Comparison of ENCODE assay signal across 8 mouse cellular contexts in the genomic region with DNA sequence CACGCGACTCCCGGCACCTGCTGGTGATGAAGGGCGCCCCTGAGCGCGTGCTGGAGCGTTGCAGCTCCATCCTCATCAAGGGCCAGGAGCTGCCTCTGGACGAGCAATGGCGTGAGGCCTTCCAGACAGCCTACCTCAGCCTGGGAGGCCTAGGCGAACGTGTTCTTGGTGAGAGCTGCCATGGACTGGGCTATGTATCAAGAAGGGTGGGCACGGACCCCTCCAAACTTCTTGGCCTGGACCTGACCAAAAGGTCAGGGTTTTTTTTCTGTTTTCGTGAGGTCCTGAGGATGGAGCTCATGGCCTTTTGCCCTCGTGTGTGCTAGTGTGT. TPM values are rescaled to one million over a fixed set of nuclear protein-coding genes. Genes with fewer than 3 reads are reported as not detected.
DNase-seq lines count a peak whose midpoint lies in the region; ATAC-seq and TF ChIP-seq lines count a peak whose summit lies in the region.

No protein-coding gene starts in this region.

- TF ChIP-seq EP300 in lung, postnatal 0 days (IDR thresholded peaks at IDR 0.05), result no peak

- peak overlapping the region; percentile 44 for H3K4me2 ChIP-seq in lung, postnatal 0 days (replicated peaks; ENCODE audit: low read depth, low read length)
- peak overlapping the region; percentile 59 for H3K4me2 ChIP-seq in forebrain, embryonic 13.5 days
- peak overlapping the region; percentile 59 for H3K4me2 ChIP-seq in limb, embryonic 14.5 days (replicated peaks; ENCODE audit: low read depth, low read length, severe bottlenecking)
- H3K4me2 ChIP-seq in stomach, embryonic 14.5 days (replicated peaks; ENCODE audit: low read depth, low read length), result peak overlapping the region; percentile 68

- no peak for ATAC-seq in lung, postnatal 0 days
- ATAC-seq in forebrain, embryonic 13.5 days, result peak; percentile 58; the same call in 1 of the 2 replicates
- ATAC-seq in limb, embryonic 14.5 days (ENCODE audit: low FRiP score, low read depth), result no peak; the same call in 1 of the 2 replicates
- ATAC-seq in stomach, embryonic 14.5 days (ENCODE audit: insufficient number of reproducible peaks, insufficient read depth, low FRiP score, low read depth), result no peak
- no peak for ATAC-seq in activated CD4-positive, CD25-positive, alpha-beta regulatory T cell, adult 4 months

- no peaks in the 10 kb centered on the region for H3K36me3 ChIP-seq in lung, postnatal 0 days (ENCODE audit: insufficient read depth, low read length)
- no peaks in the 10 kb centered on the region for H3K36me3 ChIP-seq in forebrain, embryonic 13.5 days (ENCODE audit: poor library complexity, severe bottlenecking)
- no peaks in the 10 kb centered on the region for H3K36me3 ChIP-seq in limb, embryonic 14.5 days (ENCODE audit: control insufficient read depth, insufficient read depth, low read length)
- no peaks in the 10 kb centered on the region for H3K36me3 ChIP-seq in stomach, embryonic 14.5 days (ENCODE audit: control insufficient read depth, insufficient read depth, low read length)

- H3K9ac ChIP-seq in lung, postnatal 0 days (replicated peaks; ENCODE audit: low read depth), result no peak overlapping the region
- peak overlapping the region; percentile 10; the same call in 1 of the 2 replicates for H3K9ac ChIP-seq in forebrain, embryonic 13.5 days
- H3K9ac ChIP-seq in limb, embryonic 14.5 days (ENCODE audit: low read depth, low read length, severe bottlenecking), result no peak overlapping the region
- no peak overlapping the region for H3K9ac ChIP-seq in stomach, embryonic 14.5 days (replicated peaks; ENCODE audit: low read depth, low read length)

- TF ChIP-seq POLR2A in lung, adult 2 months (IDR thresholded peaks at IDR 0.05; ENCODE audit: borderline replicate concordance, extremely low read depth, low read depth, low read length), result no peak
- TF ChIP-seq POLR2A in limb, embryonic 14.5 days (IDR thresholded peaks at IDR 0.05; ENCODE audit: borderline replicate concordance, extremely low read depth, insufficient read depth, insufficient read length), result no peak

- 0 out of 2 replicates have a peak overlapping the region, but pooled peaks have one; percentile 3 for H3K4me3 ChIP-seq in lung, postnatal 0 days (ENCODE audit: low read depth, low read length)
- H3K4me3 ChIP-seq in lung, adult 2 months (replicated peaks; ENCODE audit: extremely low read depth, low read depth, low read length), result no peak overlapping the region
- peak overlapping the region; percentile 29 for H3K4me3 ChIP-seq in forebrain, embryonic 13.5 days
- peak overlapping the region; percentile 32 for H3K4me3 ChIP-seq in limb, embryonic 14.5 days (replicated peaks; ENCODE audit: low read length)
- H3K4me3 ChIP-seq in stomach, embryonic 14.5 days (ENCODE audit: low read depth, low read length), result peak overlapping the region; percentile 29; the same call in 1 of the 2 replicates

- 11% methylated on average over 14 of the region's 14 CpGs for WGBS in lung, postnatal 0 days
- WGBS in lung, adult 2 months, result 15% methylated on average over 14 of the region's 14 CpGs
- WGBS in forebrain, embryonic 13.5 days, result 8% methylated on average over 14 of the region's 14 CpGs
- 10% methylated on average over 14 of the region's 14 CpGs for WGBS in limb, embryonic 14.5 days
- 12% methylated on average over 14 of the region's 14 CpGs for WGBS in stomach, embryonic 14.5 days

- no peak for DNase-seq in lung, postnatal 0 days (ENCODE audit: low spot score)
- no peak for DNase-seq in lung, adult 2 months
- no peak for DNase-seq in limb, embryonic 14.5 days (ENCODE audit: low spot score)
- no peak for DNase-seq in urinary bladder, postnatal 4 days (ENCODE audit: low spot score in 2 of 2)
- DNase-seq in urinary bladder, postnatal 36 days (ENCODE audit: low spot score in 2 of 2), result no peak

- no peaks in the 10 kb centered on the region for H3K9me3 ChIP-seq in lung, postnatal 0 days (ENCODE audit: low read length)
- no peaks in the 10 kb centered on the region for H3K9me3 ChIP-seq in forebrain, embryonic 13.5 days (replicated peaks)
- H3K9me3 ChIP-seq in limb, embryonic 14.5 days (ENCODE audit: control insufficient read depth, low read length), result no peaks in the 10 kb centered on the region
- H3K9me3 ChIP-seq in stomach, embryonic 14.5 days (ENCODE audit: control insufficient read depth, low read depth, low read length), result no peaks in the 10 kb centered on the region

- TF ChIP-seq CTCF in lung, postnatal 0 days (IDR thresholded peaks at IDR 0.05), result peak; percentile 27
- no peak for TF ChIP-seq CTCF in lung, adult 2 months (IDR thresholded peaks at IDR 0.05; ENCODE audit: insufficient read depth, low read length)

- no peaks in the 10 kb centered on the region for H3K27me3 ChIP-seq in lung, postnatal 0 days (replicated peaks; ENCODE audit: insufficient read depth, low read length)
- H3K27me3 ChIP-seq in forebrain, embryonic 13.5 days, result peaks cover 43% of the 10 kb centered on the region
- H3K27me3 ChIP-seq in limb, embryonic 14.5 days (ENCODE audit: control insufficient read depth, insufficient read depth, low read length), result peaks cover 21% of the 10 kb centered on the region
- no peaks in the 10 kb centered on the region for H3K27me3 ChIP-seq in stomach, embryonic 14.5 days (ENCODE audit: control insufficient read depth, insufficient read depth, low read length)

- H3K4me1 ChIP-seq in lung, postnatal 0 days (ENCODE audit: insufficient read depth, low read depth, low read length), result no peaks in the 10 kb centered on the region
- H3K4me1 ChIP-seq in lung, adult 2 months (ENCODE audit: control insufficient read depth, insufficient read depth, low read length), result 0 out of 2 replicates have a peak, but pooled peaks cover 2% of the 10 kb centered on the region
- peaks cover 17% of the 10 kb centered on the region for H3K4me1 ChIP-seq in forebrain, embryonic 13.5 days
- H3K4me1 ChIP-seq in limb, embryonic 14.5 days (ENCODE audit: control insufficient read depth, insufficient read depth, low read length), result peaks cover 7% of the 10 kb centered on the region; the same call in 1 of the 2 replicates
- peaks cover 3% of the 10 kb centered on the region; the same call in 1 of the 2 replicates for H3K4me1 ChIP-seq in stomach, embryonic 14.5 days (ENCODE audit: control insufficient read depth, insufficient read depth, low read length)

- no peak overlapping the region for H3K27ac ChIP-seq in lung, postnatal 0 days (ENCODE audit: low read length)
- no peak overlapping the region for H3K27ac ChIP-seq in forebrain, embryonic 13.5 days
- H3K27ac ChIP-seq in limb, embryonic 14.5 days (replicated peaks; ENCODE audit: low read depth, low read length), result no peak overlapping the region
- H3K27ac ChIP-seq in stomach, embryonic 14.5 days (ENCODE audit: low read length), result no peak overlapping the region

RNA-seq across cellular contexts. Expression of gene Atp4a, which starts 5.7 kb away (rescaled TPM):
- polyA plus RNA-seq in lung, postnatal 0 days (2015; fragmentation: Nextera tagmentation; extraction: Ambion mirVana), result 0.14 TPM in 1 of 2 replicates, not detected in the other
- polyA plus RNA-seq in lung, adult 2 months (2012; rRNA removed), result not detected in 2 replicates
- 0.79 and 1.4 TPM in 2 replicates for polyA plus RNA-seq in forebrain, embryonic 13.5 days (2015; fragmentation: Nextera tagmentation; extraction: Ambion mirVana)
- polyA plus RNA-seq in limb, embryonic 14.5 days (2012; rRNA removed), result 0.89 and 1.0 TPM in 2 replicates
- 0.30 and 0.48 TPM in 2 replicates for polyA plus RNA-seq in limb, embryonic 14.5 days (2014; fragmentation: Nextera tagmentation; extraction: Ambion mirVana)
- polyA plus RNA-seq in stomach, embryonic 14.5 days (2014; fragmentation: Nextera tagmentation; extraction: Ambion mirVana), result 1.8 and 2.3 TPM in 2 replicates
- not detected for polyA plus RNA-seq in activated CD4-positive, CD25-positive, alpha-beta regulatory T cell, adult 4 months (2017; shearing (Covaris generic))

RNA-seq across cellular contexts. Expression of gene Tmem147, which starts 11.7 kb away (rescaled TPM):
- 179 and 193 TPM in 2 replicates for polyA plus RNA-seq in lung, postnatal 0 days (2015; fragmentation: Nextera tagmentation; extraction: Ambion mirVana)
- polyA plus RNA-seq in lung, adult 2 months (2012; rRNA removed), result 122 and 154 TPM in 2 replicates
- polyA plus RNA-seq in forebrain, embryonic 13.5 days (2015; fragmentation: Nextera tagmentation; extraction: Ambion mirVana), result 182 and 188 TPM in 2 replicates
- polyA plus RNA-seq in limb, embryonic 14.5 days (2012; rRNA removed), result 178 and 233 TPM in 2 replicates
- 221 and 231 TPM in 2 replicates for polyA plus RNA-seq in limb, embryonic 14.5 days (2014; fragmentation: Nextera tagmentation; extraction: Ambion mirVana)
- 210 and 215 TPM in 2 replicates for polyA plus RNA-seq in stomach, embryonic 14.5 days (2014; fragmentation: Nextera tagmentation; extraction: Ambion mirVana)
- 10 to 100 TPM; 46.6 to 48.1 TPM for polyA plus RNA-seq in activated CD4-positive, CD25-positive, alpha-beta regulatory T cell, adult 4 months (2017; shearing (Covaris generic))

RNA-seq across cellular contexts. Expression of gene 2200002J24Rik, which starts 19.0 kb away (rescaled TPM):
- 0.69 and 1.2 TPM in 2 replicates for polyA plus RNA-seq in lung, postnatal 0 days (2015; fragmentation: Nextera tagmentation; extraction: Ambion mirVana)
- polyA plus RNA-seq in lung, adult 2 months (2012; rRNA removed), result not detected in 2 replicates
- polyA plus RNA-seq in forebrain, embryonic 13.5 days (2015; fragmentation: Nextera tagmentation; extraction: Ambion mirVana), result not detected in 2 replicates
- polyA plus RNA-seq in limb, embryonic 14.5 days (2012; rRNA removed), result 0.44 TPM in 1 of 2 replicates, not detected in the other
- 0.51 TPM in 1 of 2 replicates, not detected in the other for polyA plus RNA-seq in limb, embryonic 14.5 days (2014; fragmentation: Nextera tagmentation; extraction: Ambion mirVana)
- polyA plus RNA-seq in stomach, embryonic 14.5 days (2014; fragmentation: Nextera tagmentation; extraction: Ambion mirVana), result 0.91 and 2.0 TPM in 2 replicates
- not detected for polyA plus RNA-seq in activated CD4-positive, CD25-positive, alpha-beta regulatory T cell, adult 4 months (2017; shearing (Covaris generic))

RNA-seq across cellular contexts. Expression of gene Gapdhs, which starts 25.8 kb away (rescaled TPM):
- 0.18 and 0.21 TPM in 2 replicates for polyA plus RNA-seq in lung, postnatal 0 days (2015; fragmentation: Nextera tagmentation; extraction: Ambion mirVana)
- polyA plus RNA-seq in lung, adult 2 months (2012; rRNA removed), result 0.27 and 0.40 TPM in 2 replicates
- polyA plus RNA-seq in forebrain, embryonic 13.5 days (2015; fragmentation: Nextera tagmentation; extraction: Ambion mirVana), result 0.93 and 1.0 TPM in 2 replicates
- polyA plus RNA-seq in limb, embryonic 14.5 days (2012; rRNA removed), result not detected in 2 replicates
- polyA plus RNA-seq in limb, embryonic 14.5 days (2014; fragmentation: Nextera tagmentation; extraction: Ambion mirVana), result 0.75 TPM in 1 of 2 replicates, not detected in the other
- 0.29 and 0.74 TPM in 2 replicates for polyA plus RNA-seq in stomach, embryonic 14.5 days (2014; fragmentation: Nextera tagmentation; extraction: Ambion mirVana)
- polyA plus RNA-seq in activated CD4-positive, CD25-positive, alpha-beta regulatory T cell, adult 4 months (2017; shearing (Covaris generic)), result not detected

RNA-seq across cellular contexts. Expression of gene Sbsn, which starts 33.6 kb away (rescaled TPM):
- 6.7 and 7.3 TPM in 2 replicates for polyA plus RNA-seq in lung, postnatal 0 days (2015; fragmentation: Nextera tagmentation; extraction: Ambion mirVana)
- polyA plus RNA-seq in lung, adult 2 months (2012; rRNA removed), result 3.8 and 60.4 TPM in 2 replicates
- 1.5 and 1.9 TPM in 2 replicates for polyA plus RNA-seq in forebrain, embryonic 13.5 days (2015; fragmentation: Nextera tagmentation; extraction: Ambion mirVana)
- polyA plus RNA-seq in limb, embryonic 14.5 days (2012; rRNA removed), result 15.1 and 28.4 TPM in 2 replicates
- 21.3 and 38.7 TPM in 2 replicates for polyA plus RNA-seq in limb, embryonic 14.5 days (2014; fragmentation: Nextera tagmentation; extraction: Ambion mirVana)
- polyA plus RNA-seq in stomach, embryonic 14.5 days (2014; fragmentation: Nextera tagmentation; extraction: Ambion mirVana), result 0.91 and 1.1 TPM in 2 replicates
- under 1 TPM in 1 of 2 experiments, not detected in 1; 0.69 TPM for polyA plus RNA-seq in activated CD4-positive, CD25-positive, alpha-beta regulatory T cell, adult 4 months (2017; shearing (Covaris generic))
